Mouse (Mus musculus): ENCODE measurements around the gene Eda.

GRCm38 (mm10) chrX:100356974-100357373, 381.6 kb downstream of the Eda start:
- no peak for TF ChIP-seq POLR2A (IDR thresholded peaks at IDR 0.05; ENCODE audit: borderline replicate concordance, control insufficient read depth, low read depth, low read length)
- TF ChIP-seq CTCF (IDR thresholded peaks at IDR 0.05; ENCODE audit: control insufficient read depth, insufficient read depth, low read length): no peak

All from bone marrow, adult 2 months (tissue).